Mouse (Mus musculus): ENCODE measurements around the gene Adm. TPM values are rescaled to one million over a fixed set of nuclear protein-coding genes. Genes with fewer than 3 reads are reported as not detected.
A peak's percentile ranks its signal among the peaks of the same experiment; 100 is the strongest.

Adm gene
- polyA plus RNA-seq, 1 experiment, result not detected

- Histone ChIP-seq H3K4me3 (replicated peaks; ENCODE audit: control insufficient read depth, low read depth, low read length) (no peak overlapping the region), H3K27ac (ENCODE audit: control insufficient read depth, insufficient read depth, low read depth, low read length, poor library complexity) (no peak overlapping the region), H3K4me1 (ENCODE audit: control insufficient read depth, insufficient read depth, low read length) (no peaks in the 10 kb centered on the region)
- 5% methylated on average over 28 of the region's 28 CpGs for WGBS
- TF ChIP-seq POLR2A (IDR thresholded peaks at IDR 0.05; ENCODE audit: borderline replicate concordance, control insufficient read depth, low read depth, low read length) (no peak), CTCF (IDR thresholded peaks at IDR 0.05; ENCODE audit: control insufficient read depth, insufficient read depth, low read length) (no peak)
Observed at GRCm38 (mm10) chr7:110626186-110627098, 1.0 kb upstream of the Adm start.

DNA sequence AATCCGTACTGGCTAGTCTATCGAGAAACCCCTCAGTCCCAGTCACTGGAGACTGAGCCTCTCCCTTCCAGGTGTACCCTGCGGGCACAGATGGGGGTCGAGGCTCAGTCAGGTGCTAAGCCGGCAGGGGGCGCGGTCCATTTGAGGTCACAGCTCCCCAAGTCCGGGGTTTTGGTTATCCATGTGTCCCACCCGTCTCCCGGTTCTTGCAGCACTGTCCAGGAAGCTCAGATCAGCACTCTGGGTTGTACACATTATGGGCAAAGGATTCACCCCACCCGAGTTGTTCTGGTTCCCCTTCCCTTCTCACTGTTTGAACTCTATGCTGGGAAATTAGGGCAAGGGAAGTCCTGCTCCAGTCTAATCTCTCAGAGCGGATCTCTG is 370 bp upstream of the Adm start:
- no peak overlapping the region for H3K4me3 ChIP-seq (replicated peaks; ENCODE audit: control insufficient read depth, low read depth, low read length)
- WGBS, result 3% methylated on average over 12 of the region's 12 CpGs
- no peak overlapping the region for H3K27ac ChIP-seq (ENCODE audit: control insufficient read depth, insufficient read depth, low read depth, low read length, poor library complexity)
- TF ChIP-seq CTCF (IDR thresholded peaks at IDR 0.05; ENCODE audit: control insufficient read depth, insufficient read depth, low read length), result no peak
- no peak for TF ChIP-seq POLR2A (IDR thresholded peaks at IDR 0.05; ENCODE audit: borderline replicate concordance, control insufficient read depth, low read depth, low read length)
- no peaks in the 10 kb centered on the region for H3K4me1 ChIP-seq (ENCODE audit: control insufficient read depth, insufficient read depth, low read length)

DNA sequence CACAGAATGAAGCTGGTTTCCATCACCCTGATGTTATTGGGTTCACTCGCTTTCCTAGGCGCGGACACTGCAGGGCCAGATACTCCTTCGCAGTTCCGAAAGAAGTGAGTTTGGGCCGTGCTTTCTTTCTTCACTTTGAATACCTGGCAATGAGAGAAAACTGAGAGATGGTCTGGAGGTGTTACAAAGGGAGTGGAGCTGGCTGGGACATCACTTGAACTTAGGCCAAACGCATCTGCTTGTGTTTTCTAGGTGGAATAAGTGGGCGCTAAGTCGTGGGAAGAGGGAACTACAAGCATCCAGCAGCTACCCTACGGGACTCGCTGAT is 776 bp downstream of the Adm start:
- H3K4me3 ChIP-seq (replicated peaks; ENCODE audit: control insufficient read depth, low read depth, low read length), result peak overlapping the region; percentile 24
- no peak for TF ChIP-seq CTCF (IDR thresholded peaks at IDR 0.05; ENCODE audit: control insufficient read depth, insufficient read depth, low read length)
- TF ChIP-seq POLR2A (IDR thresholded peaks at IDR 0.05; ENCODE audit: borderline replicate concordance, control insufficient read depth, low read depth, low read length), result no peak
- no peak overlapping the region for H3K27ac ChIP-seq (ENCODE audit: control insufficient read depth, insufficient read depth, low read depth, low read length, poor library complexity)
- WGBS, result 6% methylated on average over 11 of the region's 11 CpGs
- no peaks in the 10 kb centered on the region for H3K4me1 ChIP-seq (ENCODE audit: control insufficient read depth, insufficient read depth, low read length)

DNA sequence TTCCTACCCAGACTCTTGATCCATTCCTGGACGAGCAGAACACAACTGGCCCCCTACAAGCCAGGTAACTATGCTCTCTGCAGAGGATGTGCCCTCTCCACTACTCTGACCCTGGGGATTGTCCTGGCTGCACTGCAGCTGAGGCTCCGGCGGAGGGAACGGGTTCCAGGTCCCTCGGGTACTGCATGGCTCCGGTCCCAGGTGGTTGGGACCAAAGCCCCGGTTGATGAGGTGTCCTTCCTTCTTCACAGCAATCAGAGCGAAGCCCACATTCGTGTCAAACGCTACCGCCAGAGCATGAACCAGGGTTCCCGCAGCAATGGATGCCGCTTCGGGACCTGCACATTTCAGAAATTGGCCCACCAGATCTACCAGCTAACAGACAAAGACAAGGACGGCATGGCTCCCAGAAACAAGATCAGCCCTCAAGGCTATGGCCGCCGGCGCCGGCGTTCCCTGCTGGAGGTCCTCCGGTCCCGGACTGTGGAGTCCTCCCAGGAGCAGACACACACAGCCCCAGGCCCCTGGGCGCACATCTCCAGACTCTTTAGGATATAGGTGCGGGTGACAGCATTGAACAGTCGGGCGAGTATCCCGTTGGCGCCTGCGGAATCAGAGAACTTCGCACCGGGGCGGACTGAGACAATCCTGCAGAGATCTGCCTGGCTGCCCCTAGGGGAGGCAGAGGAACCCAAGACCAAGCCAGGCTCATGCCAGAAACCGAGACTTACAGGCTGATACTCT is 1.3 kb downstream of the Adm start:
- Histone ChIP-seq H3K27ac (ENCODE audit: control insufficient read depth, insufficient read depth, low read depth, low read length, poor library complexity) (no peak overlapping the region), H3K4me1 (ENCODE audit: control insufficient read depth, insufficient read depth, low read length) (no peaks in the 10 kb centered on the region), H3K4me3 (replicated peaks; ENCODE audit: control insufficient read depth, low read depth, low read length) (no peak overlapping the region)
- TF ChIP-seq CTCF (IDR thresholded peaks at IDR 0.05; ENCODE audit: control insufficient read depth, insufficient read depth, low read length) (no peak), POLR2A (IDR thresholded peaks at IDR 0.05; ENCODE audit: borderline replicate concordance, control insufficient read depth, low read depth, low read length) (no peak)
- 4% methylated on average over 33 of the region's 33 CpGs for WGBS

DNA sequence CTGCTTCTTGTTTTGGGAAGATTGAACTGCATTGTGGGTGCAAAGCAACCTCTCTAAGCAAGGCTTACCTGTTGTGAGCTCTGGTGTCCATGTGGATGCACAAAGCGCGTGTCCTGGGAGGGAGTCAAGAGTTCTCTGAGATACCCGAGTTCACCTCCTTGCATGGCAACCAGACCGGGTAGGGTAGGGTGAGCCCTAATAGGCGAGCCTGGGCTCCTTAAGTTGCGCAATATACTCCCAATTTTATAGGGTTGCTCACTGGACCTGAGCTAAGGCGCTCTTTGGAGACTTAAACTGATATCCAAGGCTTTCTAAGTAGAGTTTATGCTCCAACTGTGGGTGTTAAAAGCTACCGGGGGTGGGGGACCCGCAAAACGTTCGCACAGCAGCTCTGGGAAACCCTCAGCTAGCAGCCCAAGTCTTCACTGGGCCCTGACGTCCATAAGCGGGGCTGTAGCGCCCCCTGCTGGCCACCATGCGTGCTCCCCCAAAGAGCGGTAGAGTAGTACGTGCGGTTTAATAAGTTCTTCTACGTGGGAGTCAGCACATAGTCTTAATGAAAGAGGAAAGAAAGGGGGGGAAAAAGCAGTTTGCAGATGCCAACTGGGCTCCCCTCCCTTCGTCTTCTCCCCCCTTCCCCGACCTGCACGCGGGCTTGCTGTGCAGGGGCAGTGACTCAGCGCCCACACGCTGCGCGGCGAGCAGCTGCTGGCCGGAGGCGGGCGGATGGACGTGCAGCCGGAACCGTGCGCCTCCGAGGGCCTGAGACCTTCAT is 2.6 kb downstream of the Adm start:
- Histone ChIP-seq H3K27ac (ENCODE audit: control insufficient read depth, insufficient read depth, low read depth, low read length, poor library complexity) (no peak overlapping the region), H3K4me1 (ENCODE audit: control insufficient read depth, insufficient read depth, low read length) (no peaks in the 10 kb centered on the region), H3K4me3 (replicated peaks; ENCODE audit: control insufficient read depth, low read depth, low read length) (no peak overlapping the region)
- WGBS, result 3% methylated on average over 36 of the region's 36 CpGs
- peak; percentile 81 for TF ChIP-seq CTCF (IDR thresholded peaks at IDR 0.05; ENCODE audit: control insufficient read depth, insufficient read depth, low read length)
- no peak for TF ChIP-seq POLR2A (IDR thresholded peaks at IDR 0.05; ENCODE audit: borderline replicate concordance, control insufficient read depth, low read depth, low read length)

DNA sequence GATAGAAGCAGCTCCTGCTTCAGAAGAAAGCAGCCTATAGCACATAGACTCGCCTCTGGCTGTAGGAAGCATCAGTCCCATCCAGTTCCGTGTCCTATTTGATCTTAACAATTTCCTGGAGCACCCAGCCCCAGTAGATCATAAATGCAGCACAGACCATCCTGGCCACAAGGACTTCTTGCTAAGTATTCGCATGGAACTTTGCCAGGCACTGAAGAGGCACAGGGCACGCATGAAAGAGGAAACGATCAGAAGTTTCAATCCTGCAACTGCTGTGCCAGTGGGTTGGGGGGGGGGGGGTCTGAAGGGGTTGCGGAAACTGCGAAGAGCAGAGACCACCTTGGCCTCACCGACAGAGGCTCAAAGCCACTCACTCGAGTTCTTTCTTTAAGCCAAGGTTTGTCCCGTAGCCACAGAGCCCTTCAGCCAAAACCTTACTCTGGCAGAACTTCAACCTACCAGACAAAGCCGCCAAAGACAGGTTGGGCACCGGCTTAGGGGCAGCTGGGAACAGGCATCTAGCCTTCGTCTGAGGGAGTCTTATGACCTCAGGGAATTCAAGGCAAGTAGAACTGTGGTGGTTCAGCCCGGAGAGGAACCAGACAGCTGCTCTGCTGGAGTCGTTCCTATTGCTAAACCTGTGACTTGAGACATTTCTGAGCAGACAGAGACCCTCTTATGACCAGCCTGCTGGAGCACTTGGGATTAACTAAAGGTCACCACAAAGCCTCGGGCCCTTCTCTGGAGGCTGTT is 3.9 kb downstream of the Adm start:
- 5% methylated on average over 16 of the region's 16 CpGs for WGBS
- Histone ChIP-seq H3K27ac (ENCODE audit: control insufficient read depth, insufficient read depth, low read depth, low read length, poor library complexity) (no peak overlapping the region), H3K4me1 (ENCODE audit: control insufficient read depth, insufficient read depth, low read length) (no peaks in the 10 kb centered on the region), H3K4me3 (replicated peaks; ENCODE audit: control insufficient read depth, low read depth, low read length) (no peak overlapping the region)
- no peak for TF ChIP-seq POLR2A (IDR thresholded peaks at IDR 0.05; ENCODE audit: borderline replicate concordance, control insufficient read depth, low read depth, low read length)
- no peak for TF ChIP-seq CTCF (IDR thresholded peaks at IDR 0.05; ENCODE audit: control insufficient read depth, insufficient read depth, low read length)

- Histone ChIP-seq H3K27ac (ENCODE audit: control insufficient read depth, insufficient read depth, low read depth, low read length, poor library complexity) (no peak overlapping the region), H3K4me1 (ENCODE audit: control insufficient read depth, insufficient read depth, low read length) (no peaks in the 10 kb centered on the region), H3K4me3 (replicated peaks; ENCODE audit: control insufficient read depth, low read depth, low read length) (no peak overlapping the region)
- TF ChIP-seq POLR2A (IDR thresholded peaks at IDR 0.05; ENCODE audit: borderline replicate concordance, control insufficient read depth, low read depth, low read length), result no peak
- TF ChIP-seq CTCF (IDR thresholded peaks at IDR 0.05; ENCODE audit: control insufficient read depth, insufficient read depth, low read length), result no peak
- 68% methylated on average over 3 of the region's 3 CpGs for WGBS
Observed at GRCm38 (mm10) chr7:110635929-110636328, 8.5 kb downstream of the Adm start.
